Comparison of ENCODE assay signal across 8 mouse cellular contexts in genomic region chr13:54589414-54589995, GRCm38 (mm10). TPM values are rescaled to one million over a fixed set of nuclear protein-coding genes. Genes with fewer than 3 reads are reported as not detected.
DNase-seq lines count a peak whose midpoint lies in the region; ATAC-seq and TF ChIP-seq lines count a peak whose summit lies in the region.

No protein-coding gene starts in this region.

- TF ChIP-seq CTCF in hindbrain, postnatal 0 days (IDR thresholded peaks at IDR 0.05; ENCODE audit: low read depth) = no peak

- H3K4me1 ChIP-seq in kidney, embryonic 14.5 days (ENCODE audit: control insufficient read depth, insufficient read depth, low read length) = peaks cover 15% of the 10 kb centered on the region; the same call in 1 of the 2 replicates
- H3K4me1 ChIP-seq in brown adipose tissue, adult 24 weeks (ENCODE audit: control insufficient read depth, insufficient read depth, insufficient read length, low read length) = peaks cover 7% of the 10 kb centered on the region; the same call in 1 of the 2 replicates
- H3K4me1 ChIP-seq in hindbrain, postnatal 0 days (ENCODE audit: insufficient read depth, low read length) = peaks cover 9% of the 10 kb centered on the region
- H3K4me1 ChIP-seq in midbrain, embryonic 14.5 days (ENCODE audit: control insufficient read depth, insufficient read depth, low read length) = peaks cover 19% of the 10 kb centered on the region

- peak; percentile 29 for ATAC-seq in kidney, embryonic 14.5 days (ENCODE audit: low FRiP score, low TSS enrichment)
- ATAC-seq in hindbrain, postnatal 0 days = peak; percentile 11; the same call in 1 of the 2 replicates
- peak; percentile 35 for ATAC-seq in midbrain, embryonic 14.5 days (ENCODE audit: low FRiP score, low TSS enrichment)

- DNase-seq in kidney, adult 8-10 months = no peak
- DNase-seq in hindbrain, postnatal 0 days (ENCODE audit: low spot score) = no peak
- no peak for DNase-seq in midbrain, embryonic 14.5 days
- DNase-seq in ovary, postnatal 14 days (ENCODE audit: low spot score) = no peak
- DNase-seq in Muller cell, postnatal 12 days (ENCODE audit: inconsistent ontology term) = no peak
- no peak for DNase-seq in layer of hippocampus, adult 11-12 months (ENCODE audit: low spot score)

- H3K9ac ChIP-seq in kidney, embryonic 14.5 days (ENCODE audit: low read depth, low read length) = peak overlapping the region; percentile 78
- peak overlapping the region; percentile 88; the same call in 1 of the 2 replicates for H3K9ac ChIP-seq in hindbrain, postnatal 0 days (replicated peaks; ENCODE audit: low read length)
- H3K9ac ChIP-seq in midbrain, embryonic 14.5 days (replicated peaks; ENCODE audit: low read length) = peak overlapping the region; percentile 55

- no peaks in the 10 kb centered on the region for H3K27me3 ChIP-seq in kidney, embryonic 14.5 days (ENCODE audit: control insufficient read depth, insufficient read depth, low read length)
- H3K27me3 ChIP-seq in hindbrain, postnatal 0 days (ENCODE audit: insufficient read depth, low read length) = no peaks in the 10 kb centered on the region
- no peaks in the 10 kb centered on the region for H3K27me3 ChIP-seq in midbrain, embryonic 14.5 days (ENCODE audit: control insufficient read depth, insufficient read depth, low read length)

- H3K4me2 ChIP-seq in kidney, embryonic 14.5 days (replicated peaks; ENCODE audit: low read depth, low read length) = peak overlapping the region; percentile 62
- peak overlapping the region; percentile 64 for H3K4me2 ChIP-seq in hindbrain, postnatal 0 days (ENCODE audit: low read depth, low read length)
- peak overlapping the region; percentile 74 for H3K4me2 ChIP-seq in midbrain, embryonic 14.5 days (ENCODE audit: low read length)

- under 1% methylated on average over 24 of the region's 24 CpGs for WGBS in kidney, embryonic 14.5 days
- WGBS in hindbrain, postnatal 0 days = 1% methylated on average over 24 of the region's 24 CpGs
- 2% methylated on average over 24 of the region's 24 CpGs for WGBS in midbrain, embryonic 14.5 days

- H3K36me3 ChIP-seq in kidney, embryonic 14.5 days (ENCODE audit: control insufficient read depth, insufficient read depth, low read length) = peaks cover 30% of the 10 kb centered on the region
- peaks cover 9% of the 10 kb centered on the region for H3K36me3 ChIP-seq in hindbrain, postnatal 0 days (ENCODE audit: insufficient read depth, low read length)
- H3K36me3 ChIP-seq in midbrain, embryonic 14.5 days (ENCODE audit: control insufficient read depth, insufficient read depth, low read length) = peaks cover 43% of the 10 kb centered on the region

- no peaks in the 10 kb centered on the region for H3K9me3 ChIP-seq in kidney, embryonic 14.5 days (ENCODE audit: control insufficient read depth, low read length)
- no peaks in the 10 kb centered on the region for H3K9me3 ChIP-seq in hindbrain, postnatal 0 days (ENCODE audit: low read length)
- H3K9me3 ChIP-seq in midbrain, embryonic 14.5 days (ENCODE audit: control insufficient read depth, low read length) = no peaks in the 10 kb centered on the region

- peak overlapping the region; percentile 87 for H3K4me3 ChIP-seq in kidney, embryonic 14.5 days (ENCODE audit: low read length)
- peak overlapping the region; percentile 77 for H3K4me3 ChIP-seq in brown adipose tissue, adult 24 weeks (ENCODE audit: insufficient read depth, low read depth, low read length)
- peak overlapping the region; percentile 82 for H3K4me3 ChIP-seq in hindbrain, postnatal 0 days (ENCODE audit: low read length)
- peak overlapping the region; percentile 80 for H3K4me3 ChIP-seq in midbrain, embryonic 14.5 days (replicated peaks; ENCODE audit: low read depth, low read length)

- peak overlapping the region; percentile 55; the same call in 1 of the 2 replicates for H3K27ac ChIP-seq in kidney, embryonic 14.5 days (ENCODE audit: low read depth, low read length)
- H3K27ac ChIP-seq in brown adipose tissue, adult 24 weeks (replicated peaks; ENCODE audit: low read depth, low read length) = peak overlapping the region; percentile 46
- peak overlapping the region; percentile 49; the same call in 1 of the 2 replicates for H3K27ac ChIP-seq in hindbrain, postnatal 0 days
- H3K27ac ChIP-seq in midbrain, embryonic 14.5 days (replicated peaks; ENCODE audit: low read depth, low read length) = no peak overlapping the region

RNA-seq across cellular contexts. Expression of gene Nop16, which starts 0.4 kb away (rescaled TPM):
- 78.6 and 88.6 TPM in 2 replicates for polyA plus RNA-seq in kidney, embryonic 14.5 days (2014; fragmentation: Nextera tagmentation; extraction: Ambion mirVana)
- polyA plus RNA-seq in brown adipose tissue, adult 24 weeks (2012; ENCODE audit: insufficient read depth, insufficient read length, missing spikeins) = 16.0 and 18.0 TPM in 2 replicates
- 19.7 and 24.5 TPM in 2 replicates for total RNA-seq in hindbrain, postnatal 0 days (2014; rRNA removed)
- 49.9 and 53.0 TPM in 2 replicates for polyA plus RNA-seq in hindbrain, postnatal 0 days (2015; fragmentation: Nextera tagmentation; extraction: Ambion mirVana)
- 36.5 and 44.2 TPM in 2 replicates for polyA plus RNA-seq in midbrain, embryonic 14.5 days (2014; fragmentation: Nextera tagmentation; extraction: Ambion mirVana)

RNA-seq across cellular contexts. Expression of gene Higd2a, which starts 0.5 kb away (rescaled TPM):
- polyA plus RNA-seq in kidney, embryonic 14.5 days (2014; fragmentation: Nextera tagmentation; extraction: Ambion mirVana) = 203 and 224 TPM in 2 replicates
- polyA plus RNA-seq in brown adipose tissue, adult 24 weeks (2012; ENCODE audit: insufficient read depth, insufficient read length, missing spikeins) = 305 and 329 TPM in 2 replicates
- total RNA-seq in hindbrain, postnatal 0 days (2014; rRNA removed) = 177 and 187 TPM in 2 replicates
- polyA plus RNA-seq in hindbrain, postnatal 0 days (2015; fragmentation: Nextera tagmentation; extraction: Ambion mirVana) = 355 and 362 TPM in 2 replicates
- 219 and 273 TPM in 2 replicates for polyA plus RNA-seq in midbrain, embryonic 14.5 days (2014; fragmentation: Nextera tagmentation; extraction: Ambion mirVana)

RNA-seq across cellular contexts. Expression of gene Arl10, which starts 14.7 kb away (rescaled TPM):
- 29.7 and 33.5 TPM in 2 replicates for polyA plus RNA-seq in kidney, embryonic 14.5 days (2014; fragmentation: Nextera tagmentation; extraction: Ambion mirVana)
- polyA plus RNA-seq in brown adipose tissue, adult 24 weeks (2012; ENCODE audit: insufficient read depth, insufficient read length, missing spikeins) = 3.7 and 6.7 TPM in 2 replicates
- total RNA-seq in hindbrain, postnatal 0 days (2014; rRNA removed) = 159 and 240 TPM in 2 replicates
- polyA plus RNA-seq in hindbrain, postnatal 0 days (2015; fragmentation: Nextera tagmentation; extraction: Ambion mirVana) = 66.3 and 69.7 TPM in 2 replicates
- 88.1 and 117 TPM in 2 replicates for polyA plus RNA-seq in midbrain, embryonic 14.5 days (2014; fragmentation: Nextera tagmentation; extraction: Ambion mirVana)

RNA-seq across cellular contexts. Expression of gene Cltb, which starts 21.6 kb away (rescaled TPM):
- 36.3 TPM in 2 replicates for polyA plus RNA-seq in kidney, embryonic 14.5 days (2014; fragmentation: Nextera tagmentation; extraction: Ambion mirVana)
- 44.2 and 48.8 TPM in 2 replicates for polyA plus RNA-seq in brown adipose tissue, adult 24 weeks (2012; ENCODE audit: insufficient read depth, insufficient read length, missing spikeins)
- 184 and 189 TPM in 2 replicates for total RNA-seq in hindbrain, postnatal 0 days (2014; rRNA removed)
- polyA plus RNA-seq in hindbrain, postnatal 0 days (2015; fragmentation: Nextera tagmentation; extraction: Ambion mirVana) = 312 and 318 TPM in 2 replicates
- 127 and 188 TPM in 2 replicates for polyA plus RNA-seq in midbrain, embryonic 14.5 days (2014; fragmentation: Nextera tagmentation; extraction: Ambion mirVana)

RNA-seq across cellular contexts. Expression of gene 4833439L19Rik, which starts 24.3 kb away (rescaled TPM):
- 96.7 and 158 TPM in 2 replicates for polyA plus RNA-seq in kidney, embryonic 14.5 days (2014; fragmentation: Nextera tagmentation; extraction: Ambion mirVana)
- polyA plus RNA-seq in brown adipose tissue, adult 24 weeks (2012; ENCODE audit: insufficient read depth, insufficient read length, missing spikeins) = 122 and 176 TPM in 2 replicates
- 248 and 278 TPM in 2 replicates for total RNA-seq in hindbrain, postnatal 0 days (2014; rRNA removed)
- polyA plus RNA-seq in hindbrain, postnatal 0 days (2015; fragmentation: Nextera tagmentation; extraction: Ambion mirVana) = 221 and 231 TPM in 2 replicates
- polyA plus RNA-seq in midbrain, embryonic 14.5 days (2014; fragmentation: Nextera tagmentation; extraction: Ambion mirVana) = 240 and 277 TPM in 2 replicates
